Mouse (Mus musculus): ENCODE results near the gene Kcne1.

- TF ChIP-seq CTCF (IDR thresholded peaks at IDR 0.05; ENCODE audit: control insufficient read depth, insufficient read depth, insufficient read length) = no peak
- no peak for TF ChIP-seq USF1 (IDR thresholded peaks at IDR 0.05; ENCODE audit: low read depth)
Measured at GRCm38 (mm10) chr16:92398574-92399118, 39.4 kb upstream of the Kcne1 start.

Measured in C2C12 (cell line).